Mouse (Mus musculus) liver, embryonic 14 days (tissue): ENCODE measurements around the gene Gm10318. TPM values are rescaled to one million over a fixed set of nuclear protein-coding genes. Genes with fewer than 3 reads are reported as not detected.

Source experiments
- polyA plus RNA-seq: library from polyadenylated mRNA; depleted of rRNA; stranded (reverse); fragments of >200 nt; gene quantifications from 2 replicates; pipeline ENCODE4 v1.2.3, GENCODE M21; 2012; rRNA removed

Gm10318 gene
- not detected in 2 replicates for polyA plus RNA-seq

GRCm38 (mm10) chr10:77852559-77852958, at the start of gene Gm10318:
TSS of gene Gm10318 (plus strand) at chr10:77852859.

GRCm38 (mm10) chr10:77811743-77812142, 40.9 kb upstream of the Gm10318 start, which contains the start of gene Gm9507:
TSS of gene Gm9507 (minus strand) at chr10:77811843.

GRCm38 (mm10) chr10:77814382-77814781, 38.3 kb upstream of the Gm10318 start, which contains the start of gene Gm2696:
TSS of gene Gm2696 (plus strand) at chr10:77814682.

GRCm38 (mm10) chr10:77826951-77827350, 25.7 kb upstream of the Gm10318 start, which contains the start of gene Krtap10-4:
TSS of gene Krtap10-4 (minus strand) at chr10:77827095.

GRCm38 (mm10) chr10:77835647-77836046, 17.0 kb upstream of the Gm10318 start, which contains the start of gene Krtap10-10:
TSS of gene Krtap10-10 (plus strand) at chr10:77835947.

GRCm38 (mm10) chr10:77846503-77846902, 6.2 kb upstream of the Gm10318 start, which contains the start of gene Gm36176:
TSS of gene Gm36176 (plus strand) at chr10:77846803.

GRCm38 (mm10) chr10:77861675-77862074, 9.0 kb downstream of the Gm10318 start, which contains the start of gene Gm3285:
TSS of gene Gm3285 (plus strand) at chr10:77861975.

GRCm38 (mm10) chr10:77902211-77902893, 49.7 kb downstream of the Gm10318 start, which contains the start of gene Lrrc3:
TSS of gene Lrrc3 (minus strand) at chr10:77902536.

Other genes starting within 250 kb of the Gm10318 start
- gene Sumo3, start 246.8 kb upstream of the Gm10318 start, polyA plus RNA-seq = 99.8 and 106 TPM in 2 replicates
- gene Gm49325, start 246.7 kb upstream of the Gm10318 start, polyA plus RNA-seq = 0.09 and 0.12 TPM in 2 replicates
- gene Ube2g2, start 230.6 kb upstream of the Gm10318 start, polyA plus RNA-seq = 19.0 and 20.8 TPM in 2 replicates
- 0.03 and 0.10 TPM in 2 replicates for gene Tspear, start 166.3 kb upstream of the Gm10318 start, polyA plus RNA-seq
- not detected in 2 replicates for gene Gm19402, start 162.1 kb upstream of the Gm10318 start, polyA plus RNA-seq
- gene Gm9508, start 155.6 kb upstream of the Gm10318 start, polyA plus RNA-seq = not detected in 2 replicates
- gene Gm10272, start 146.2 kb upstream of the Gm10318 start, polyA plus RNA-seq = not detected in 2 replicates
- gene Gm10024, start 141.4 kb upstream of the Gm10318 start, polyA plus RNA-seq = not detected in 2 replicates
- not detected in 2 replicates for gene Gm10142, start 137.1 kb upstream of the Gm10318 start, polyA plus RNA-seq
- gene Krtap12-1, start 132.3 kb upstream of the Gm10318 start, polyA plus RNA-seq = not detected in 2 replicates
- gene Gm10100, start 126.4 kb upstream of the Gm10318 start, polyA plus RNA-seq = not detected in 2 replicates
- gene Gm18596, start 110.2 kb upstream of the Gm10318 start, polyA plus RNA-seq = not detected in 2 replicates
- gene Gm9736, start 101.5 kb upstream of the Gm10318 start, polyA plus RNA-seq = not detected in 2 replicates
- gene Gm3233, start 93.2 kb upstream of the Gm10318 start, polyA plus RNA-seq = not detected in 2 replicates
- gene Gm3238, start 81.5 kb upstream of the Gm10318 start, polyA plus RNA-seq = not detected in 2 replicates
- not detected in 2 replicates for gene Gm7138, start 75.9 kb upstream of the Gm10318 start, polyA plus RNA-seq
- gene Gm3250, start 70.3 kb upstream of the Gm10318 start, polyA plus RNA-seq = not detected in 2 replicates
- not detected in 2 replicates for gene Gm7137, start 64.7 kb upstream of the Gm10318 start, polyA plus RNA-seq
- not detected in 2 replicates for gene Gm9639, start 57.8 kb upstream of the Gm10318 start, polyA plus RNA-seq
- gene Gm19668, start 53.7 kb upstream of the Gm10318 start, polyA plus RNA-seq = not detected in 2 replicates
- gene Gm9507, start 41.0 kb upstream of the Gm10318 start, polyA plus RNA-seq = not detected in 2 replicates
- gene Gm2696, start 38.2 kb upstream of the Gm10318 start, polyA plus RNA-seq = not detected in 2 replicates
- gene Krtap10-4, start 25.8 kb upstream of the Gm10318 start, polyA plus RNA-seq = not detected in 2 replicates
- gene Krtap10-10, start 16.9 kb upstream of the Gm10318 start, polyA plus RNA-seq = not detected in 2 replicates
- not detected in 2 replicates for gene Gm36176, start 6.1 kb upstream of the Gm10318 start, polyA plus RNA-seq
- gene Gm3285, start 9.1 kb downstream of the Gm10318 start, polyA plus RNA-seq = not detected in 2 replicates
- gene Lrrc3, start 49.7 kb downstream of the Gm10318 start, polyA plus RNA-seq = 5.5 and 6.6 TPM in 2 replicates
- gene Trpm2, start 117.7 kb downstream of the Gm10318 start, polyA plus RNA-seq = 0.93 and 1.5 TPM in 2 replicates
- gene 1810043G02Rik, start 125.7 kb downstream of the Gm10318 start, polyA plus RNA-seq = 4.4 and 4.9 TPM in 2 replicates
- 43.9 and 47.1 TPM in 2 replicates for gene Pfkl, start 157.2 kb downstream of the Gm10318 start, polyA plus RNA-seq
- not detected in 2 replicates for gene Dnmt3l, start 189.1 kb downstream of the Gm10318 start, polyA plus RNA-seq
- 0.01 TPM in 1 of 2 replicates, not detected in the other for gene Aire, start 190.8 kb downstream of the Gm10318 start, polyA plus RNA-seq
- gene Icosl, start 216.4 kb downstream of the Gm10318 start, polyA plus RNA-seq = 2.1 and 2.7 TPM in 2 replicates